Comparison of ENCODE assay signal across 8 mouse cellular contexts in genomic region chr12:30618425-30618824, GRCm38 (mm10). TPM values are rescaled to one million over a fixed set of nuclear protein-coding genes. Genes with fewer than 3 reads are reported as not detected.
DNase-seq lines count a peak whose midpoint lies in the region; ATAC-seq lines count a peak whose summit lies in the region.
"Had no signal": no experiment of that assay in that cellular context is flagged by ENCODE, and none has a peak within 500 bp of the region (broad histone marks: within the 10 kb centered on the region; RNA-seq: fewer than 3 reads in every experiment).

No protein-coding gene starts in this region.

- no peak overlapping the region for H3K9ac ChIP-seq in stomach, embryonic 15.5 days
- H3K9ac ChIP-seq: midbrain, embryonic 15.5 days had no signal

- peak; percentile 60; the same call in 1 of the 2 replicates for ATAC-seq in stomach, embryonic 15.5 days (ENCODE audit: insufficient read depth, low FRiP score, low read depth)
- ATAC-seq: midbrain, embryonic 15.5 days had no signal

- H3K27me3 ChIP-seq in stomach, embryonic 15.5 days (replicated peaks) = no peaks in the 10 kb centered on the region
- H3K27me3 ChIP-seq: midbrain, embryonic 15.5 days had no signal

- no peaks in the 10 kb centered on the region for H3K36me3 ChIP-seq in stomach, embryonic 15.5 days
- H3K36me3 ChIP-seq: midbrain, embryonic 15.5 days had no signal

- no peak overlapping the region for H3K27ac ChIP-seq in stomach, embryonic 15.5 days
- H3K27ac ChIP-seq: midbrain, embryonic 15.5 days had no signal

- H3K9me3 ChIP-seq in stomach, embryonic 15.5 days = no peaks in the 10 kb centered on the region
- H3K9me3 ChIP-seq: midbrain, embryonic 15.5 days had no signal

- 16% methylated on average over 8 of the region's 8 CpGs for WGBS in stomach, embryonic 15.5 days

- H3K4me3 ChIP-seq in stomach, embryonic 15.5 days (replicated peaks) = no peak overlapping the region
- H3K4me3 ChIP-seq: midbrain, embryonic 15.5 days had no signal

- no peak overlapping the region for H3K4me2 ChIP-seq in stomach, embryonic 15.5 days
- H3K4me2 ChIP-seq: midbrain, embryonic 15.5 days had no signal

- H3K4me1 ChIP-seq in stomach, embryonic 15.5 days = no peaks in the 10 kb centered on the region
- H3K4me1 ChIP-seq: midbrain, embryonic 15.5 days had no signal

- DNase-seq in layer of hippocampus, adult 9-11 months = peak; percentile 22
- no peak for DNase-seq in layer of hippocampus, postnatal 10 days (ENCODE audit: low spot score in 2 of 2)
- DNase-seq in embryo, embryonic 9.5 days (ENCODE audit: extremely low spot score) = peak; percentile 17
- DNase-seq in kidney, postnatal 14 days = peak; percentile 23
- DNase-seq in cerebellum, adult 11 months = no peak
- no peak for DNase-seq in layer of hippocampus, postnatal 36 days

RNA-seq across cellular contexts. Expression of gene Tmem18, which starts 34.2 kb away (rescaled TPM):
- total RNA-seq in layer of hippocampus, postnatal 10 days (2021) = 10 to 100 TPM; 57.0 to 60.1 TPM
- 23.8 and 25.8 TPM in 2 replicates for polyA plus RNA-seq in stomach, embryonic 15.5 days (2015; fragmentation: Nextera tagmentation; extraction: Ambion mirVana)
- 10 to 100 TPM; 37.4 to 39.3 TPM for total RNA-seq in layer of hippocampus, postnatal 36 days (2021)

Comparison
In these comparisons a context has a peak if more than half of its experiments do, and no peak if none do; other contexts are left out.
1. DNase-seq: peak in layer of hippocampus, adult 9-11 months (single experiment), embryo, embryonic 9.5 days (single experiment) and kidney, postnatal 14 days (single experiment); none in layer of hippocampus, postnatal 10 days (0 of 2), cerebellum, adult 11 months (single experiment) and layer of hippocampus, postnatal 36 days (0 of 2).